Mouse (Mus musculus): ENCODE measurements around the gene Olfr92. TPM values are rescaled to one million over a fixed set of nuclear protein-coding genes. Genes with fewer than 3 reads are reported as not detected.
A peak's percentile ranks its signal among the peaks of the same experiment; 100 is the strongest.
"Not testable (repeated sequence)": the region's sequence is repeated elsewhere in the genome, so short reads cannot be mapped to it uniquely, and the experiment has no call there.

Olfr92 gene
- not detected for polyA plus RNA-seq (2017; shearing (Covaris generic))

- no peak for ATAC-seq
Observed at GRCm38 (mm10) chr17:37119988-37120387, at the start of gene Olfr92. TSS of gene Olfr92 (minus strand) at chr17:37120088.

- ATAC-seq = no peak
Observed at GRCm38 (mm10) chr17:37161394-37161793, 41.5 kb upstream of the Olfr92 start, which contains the start of gene Olfr93. TSS of gene Olfr93 (minus strand) at chr17:37161494.

- not testable (repeated sequence) for ATAC-seq
Observed at GRCm38 (mm10) chr17:37131366-37131765, 11.5 kb upstream of the Olfr92 start.

- no peak for ATAC-seq
Observed at GRCm38 (mm10) chr17:37098178-37098577, 21.7 kb downstream of the Olfr92 start, which contains the start of gene Olfr91. TSS of gene Olfr91 (minus strand) at chr17:37098278.

- ATAC-seq = no peak
Observed at GRCm38 (mm10) chr17:37093289-37093688, 26.6 kb downstream of the Olfr92 start.

GRCm38 (mm10) chr17:37092198-37092597 is 27.7 kb downstream of the Olfr92 start:
- no peak for ATAC-seq

GRCm38 (mm10) chr17:37088399-37088798 is 31.5 kb downstream of the Olfr92 start, which contains the start of gene Olfr90:
TSS of gene Olfr90 (minus strand) at chr17:37088499.
- no peak for ATAC-seq

- ATAC-seq = no peak
Observed at GRCm38 (mm10) chr17:37085545-37085944, 34.3 kb downstream of the Olfr92 start.

GRCm38 (mm10) chr17:37084632-37085031 is 35.3 kb downstream of the Olfr92 start:
- ATAC-seq = no peak

- ATAC-seq = peak; percentile 83
Observed at GRCm38 (mm10) chr17:37083327-37083726, 36.6 kb downstream of the Olfr92 start.

- ATAC-seq = no peak
Observed at GRCm38 (mm10) chr17:37081659-37082058, 38.2 kb downstream of the Olfr92 start.

GRCm38 (mm10) chr17:37080119-37080518 is 39.8 kb downstream of the Olfr92 start:
- ATAC-seq = no peak

- ATAC-seq = no peak
Observed at GRCm38 (mm10) chr17:37078990-37079389, 40.9 kb downstream of the Olfr92 start.

- no peak for ATAC-seq
Observed at GRCm38 (mm10) chr17:37078193-37078592, 41.7 kb downstream of the Olfr92 start.

- no peak for ATAC-seq
Observed at GRCm38 (mm10) chr17:37075766-37076165, 44.1 kb downstream of the Olfr92 start.

GRCm38 (mm10) chr17:37075181-37075580 is 44.7 kb downstream of the Olfr92 start:
- no peak for ATAC-seq

- ATAC-seq = no peak
Observed at GRCm38 (mm10) chr17:37072730-37073276, 47.1 kb downstream of the Olfr92 start.

- ATAC-seq = no peak
Observed at GRCm38 (mm10) chr17:37072080-37072729, 47.7 kb downstream of the Olfr92 start.

GRCm38 (mm10) chr17:37070121-37070520 is 49.8 kb downstream of the Olfr92 start:
- no peak for ATAC-seq

GRCm38 (mm10) chr17:37067861-37068260 is 52.0 kb downstream of the Olfr92 start:
- ATAC-seq = no peak

- no peak for ATAC-seq
Observed at GRCm38 (mm10) chr17:37065993-37066392, 53.9 kb downstream of the Olfr92 start.

- ATAC-seq = no peak
Observed at GRCm38 (mm10) chr17:37063686-37064495, 56.0 kb downstream of the Olfr92 start.

- ATAC-seq = no peak
Observed at GRCm38 (mm10) chr17:37063063-37063462, 56.8 kb downstream of the Olfr92 start.

All from activated CD4-positive, CD25-positive, alpha-beta regulatory T cell, adult 4 months (primary cell).